Mouse (Mus musculus): ENCODE measurements around the gene Ccnyl1. TPM values are rescaled to one million over a fixed set of nuclear protein-coding genes. Genes with fewer than 3 reads are reported as not detected.

Gene Ccnyl1
- polyA plus RNA-seq, 2 experiments = 9.4 to 40.8 TPM

- ATAC-seq (ENCODE audit: low FRiP score, low read depth) = no peak
- H3K4me2 ChIP-seq (replicated peaks; ENCODE audit: low read depth, low read length, severe bottlenecking) = peak overlapping the region; percentile 95
- H3K36me3 ChIP-seq (ENCODE audit: control insufficient read depth, insufficient read depth, low read length) = 0 out of 2 replicates have a peak, but pooled peaks cover 3% of the 10 kb centered on the region
- DNase-seq (ENCODE audit: low spot score) = no peak
- H3K4me3 ChIP-seq (replicated peaks; ENCODE audit: low read length) = peak overlapping the region; percentile 72
- no peak overlapping the region for H3K27ac ChIP-seq (replicated peaks; ENCODE audit: low read depth, low read length)
- under 1% methylated on average over 11 of the region's 11 CpGs for WGBS
- H3K4me1 ChIP-seq (ENCODE audit: control insufficient read depth, insufficient read depth, low read length) = peaks cover 30% of the 10 kb centered on the region
- no peak for TF ChIP-seq POLR2A (IDR thresholded peaks at IDR 0.05; ENCODE audit: borderline replicate concordance, extremely low read depth, insufficient read depth, insufficient read length)
- peaks cover 32% of the 10 kb centered on the region for H3K27me3 ChIP-seq (ENCODE audit: control insufficient read depth, insufficient read depth, low read length)
- 0 out of 2 replicates have a peak overlapping the region, but pooled peaks have one; percentile 21 for H3K9ac ChIP-seq (ENCODE audit: low read depth, low read length, severe bottlenecking)
- H3K9me3 ChIP-seq (ENCODE audit: control insufficient read depth, low read length) = no peaks in the 10 kb centered on the region
Measured at GRCm38 (mm10) chr1:64738180-64738555, 47.9 kb downstream of the Ccnyl1 start.

- H3K4me1 ChIP-seq (ENCODE audit: control insufficient read depth, insufficient read depth, low read length) = peaks cover 31% of the 10 kb centered on the region
- H3K27ac ChIP-seq (replicated peaks; ENCODE audit: low read depth, low read length) = no peak overlapping the region
- no peak for ATAC-seq (ENCODE audit: low FRiP score, low read depth)
- H3K4me3 ChIP-seq (replicated peaks; ENCODE audit: low read length) = peak overlapping the region; percentile 72
- H3K4me2 ChIP-seq (replicated peaks; ENCODE audit: low read depth, low read length, severe bottlenecking) = peak overlapping the region; percentile 95
- peaks cover 27% of the 10 kb centered on the region for H3K27me3 ChIP-seq (ENCODE audit: control insufficient read depth, insufficient read depth, low read length)
- 0 out of 2 replicates have a peak, but pooled peaks cover 3% of the 10 kb centered on the region for H3K36me3 ChIP-seq (ENCODE audit: control insufficient read depth, insufficient read depth, low read length)
- H3K9me3 ChIP-seq (ENCODE audit: control insufficient read depth, low read length) = no peaks in the 10 kb centered on the region
- no peak for TF ChIP-seq POLR2A (IDR thresholded peaks at IDR 0.05; ENCODE audit: borderline replicate concordance, extremely low read depth, insufficient read depth, insufficient read length)
- no peak for DNase-seq (ENCODE audit: low spot score)
- under 1% methylated on average over 14 of the region's 14 CpGs for WGBS
- H3K9ac ChIP-seq (ENCODE audit: low read depth, low read length, severe bottlenecking) = no peak overlapping the region
Measured at GRCm38 (mm10) chr1:64738661-64739082, 48.4 kb downstream of the Ccnyl1 start.

GRCm38 (mm10) chr1:64742741-64743408 is 52.6 kb downstream of the Ccnyl1 start:
- no peak for ATAC-seq (ENCODE audit: low FRiP score, low read depth)
- Histone ChIP-seq H3K27me3 (ENCODE audit: control insufficient read depth, insufficient read depth, low read length) (no peaks in the 10 kb centered on the region), H3K4me1 (ENCODE audit: control insufficient read depth, insufficient read depth, low read length) (peaks cover 11% of the 10 kb centered on the region; the same call in 1 of the 2 replicates), H3K9ac (ENCODE audit: low read depth, low read length, severe bottlenecking) (no peak overlapping the region), H3K4me3 (replicated peaks; ENCODE audit: low read length) (no peak overlapping the region), H3K36me3 (ENCODE audit: control insufficient read depth, insufficient read depth, low read length) (no peaks in the 10 kb centered on the region), H3K4me2 (replicated peaks; ENCODE audit: low read depth, low read length, severe bottlenecking) (no peak overlapping the region), H3K27ac (replicated peaks; ENCODE audit: low read depth, low read length) (no peak overlapping the region), H3K9me3 (ENCODE audit: control insufficient read depth, low read length) (no peaks in the 10 kb centered on the region)
- 70% methylated on average over 18 of the region's 18 CpGs for WGBS
- TF ChIP-seq POLR2A (IDR thresholded peaks at IDR 0.05; ENCODE audit: borderline replicate concordance, extremely low read depth, insufficient read depth, insufficient read length) = no peak
- no peak for DNase-seq (ENCODE audit: low spot score)

- no peak overlapping the region for H3K4me3 ChIP-seq (replicated peaks; ENCODE audit: low read length)
- H3K9ac ChIP-seq (ENCODE audit: low read depth, low read length, severe bottlenecking) = no peak overlapping the region
- no peaks in the 10 kb centered on the region for H3K27me3 ChIP-seq (ENCODE audit: control insufficient read depth, insufficient read depth, low read length)
- H3K36me3 ChIP-seq (ENCODE audit: control insufficient read depth, insufficient read depth, low read length) = no peaks in the 10 kb centered on the region
- 0 out of 2 replicates have a peak, but pooled peaks cover 5% of the 10 kb centered on the region for H3K4me1 ChIP-seq (ENCODE audit: control insufficient read depth, insufficient read depth, low read length)
- TF ChIP-seq POLR2A (IDR thresholded peaks at IDR 0.05; ENCODE audit: borderline replicate concordance, extremely low read depth, insufficient read depth, insufficient read length) = no peak
- H3K27ac ChIP-seq (replicated peaks; ENCODE audit: low read depth, low read length) = no peak overlapping the region
- DNase-seq (ENCODE audit: low spot score) = no peak
- H3K9me3 ChIP-seq (ENCODE audit: control insufficient read depth, low read length) = no peaks in the 10 kb centered on the region
- ATAC-seq (ENCODE audit: low FRiP score, low read depth) = no peak
- no peak overlapping the region for H3K4me2 ChIP-seq (replicated peaks; ENCODE audit: low read depth, low read length, severe bottlenecking)
Measured at GRCm38 (mm10) chr1:64744616-64745015, 54.4 kb downstream of the Ccnyl1 start.

GRCm38 (mm10) chr1:64753109-64753508 is 62.9 kb downstream of the Ccnyl1 start:
- TF ChIP-seq POLR2A (IDR thresholded peaks at IDR 0.05; ENCODE audit: borderline replicate concordance, extremely low read depth, insufficient read depth, insufficient read length) = no peak
- 84% methylated on average over 8 of the region's 8 CpGs for WGBS
- H3K9ac ChIP-seq (ENCODE audit: low read depth, low read length, severe bottlenecking) = no peak overlapping the region
- no peak overlapping the region for H3K4me2 ChIP-seq (replicated peaks; ENCODE audit: low read depth, low read length, severe bottlenecking)
- no peaks in the 10 kb centered on the region for H3K27me3 ChIP-seq (ENCODE audit: control insufficient read depth, insufficient read depth, low read length)
- ATAC-seq (ENCODE audit: low FRiP score, low read depth) (no peak), DNase-seq (ENCODE audit: low spot score) (no peak)
- H3K9me3 ChIP-seq (ENCODE audit: control insufficient read depth, low read length) = no peaks in the 10 kb centered on the region
- no peak overlapping the region for H3K27ac ChIP-seq (replicated peaks; ENCODE audit: low read depth, low read length)
- no peak overlapping the region for H3K4me3 ChIP-seq (replicated peaks; ENCODE audit: low read length)
- H3K4me1 ChIP-seq (ENCODE audit: control insufficient read depth, insufficient read depth, low read length) = 0 out of 2 replicates have a peak, but pooled peaks cover 4% of the 10 kb centered on the region
- no peaks in the 10 kb centered on the region for H3K36me3 ChIP-seq (ENCODE audit: control insufficient read depth, insufficient read depth, low read length)
